Mouse (Mus musculus) lung, adult 2 months (tissue): ENCODE measurements around the gene Hunk.

Experiments used
- CTCF ChIP-seq: fragments of 200-500 bp; IDR thresholded peaks from 2 replicates; pipeline ENCODE4 v1.5.1; 2011; ENCODE audit warnings: mild to moderate bottlenecking, low read length, control low read depth; ENCODE audit not compliant: insufficient read depth
- POLR2A ChIP-seq: fragments of 200-500 bp; IDR thresholded peaks from 2 replicates; pipeline ENCODE4 v1.6.1; 2011; ENCODE audit warnings: low read depth, mild to moderate bottlenecking, control low read depth, low read length, borderline replicate concordance; ENCODE audit errors: extremely low read depth

DNA sequence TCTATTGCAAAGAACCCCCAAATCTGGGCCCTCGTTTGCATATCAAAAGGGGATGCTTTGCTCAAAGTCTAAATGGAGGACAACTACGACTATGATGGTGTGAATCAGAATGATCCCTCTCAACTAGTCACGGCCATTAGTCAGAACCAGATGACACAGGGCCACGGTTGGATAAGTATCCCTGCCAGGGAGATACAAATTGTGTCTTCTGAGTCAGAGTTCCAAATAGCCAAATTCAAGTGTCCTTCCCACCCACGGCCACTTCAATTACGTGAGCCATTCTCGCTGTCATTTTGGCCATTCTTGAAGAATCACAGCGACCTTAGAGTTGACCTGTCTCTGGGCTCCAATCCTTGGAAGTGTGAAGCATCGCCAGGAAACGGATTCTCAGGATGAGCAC is 119.4 kb downstream of the Hunk start:
- TF ChIP-seq CTCF (no peak), POLR2A (no peak)
